9 mouse cellular contexts compared by ENCODE assay signal in genomic region chr3:73134316-73134715, GRCm38 (mm10).
A peak's percentile ranks its signal among the peaks of the same experiment; 100 is the strongest.
DNase-seq lines count a peak whose midpoint lies in the region; ATAC-seq and TF ChIP-seq lines count a peak whose summit lies in the region.
"Had no signal": no experiment of that assay in that cellular context is flagged by ENCODE, and none has a peak within 500 bp of the region (broad histone marks: within the 10 kb centered on the region; RNA-seq: fewer than 3 reads in every experiment).

No protein-coding gene starts in this region.

- intact Hi-C loops in heart, postnatal 25 days (cut with DNase I) = no loop called here

- DNase-seq in heart, postnatal 4 days = peak; percentile 39
- DNase-seq in heart, postnatal 25 days (ENCODE audit: low spot score) = no peak
- peak; percentile 29 for DNase-seq in CH12.LX (ENCODE audit: extremely low read depth)
- DNase-seq in hindbrain, postnatal 0 days (ENCODE audit: low spot score) = peak; percentile 56
- DNase-seq in midbrain, postnatal 0 days (ENCODE audit: low spot score) = peak; percentile 15
- no peak for DNase-seq in MN1 (ENCODE audit: low spot score)

- H3K27ac ChIP-seq in CH12.LX (ENCODE audit: insufficient read depth, low read depth) = no peak overlapping the region
- H3K27ac ChIP-seq in bone marrow macrophage, adult 2 months (ENCODE audit: insufficient read depth, low read depth, low read length) = no peak overlapping the region
- no peak overlapping the region for H3K27ac ChIP-seq in hindbrain, postnatal 0 days
- no peak overlapping the region for H3K27ac ChIP-seq in midbrain, postnatal 0 days (ENCODE audit: low read depth, low read length)
- H3K27ac ChIP-seq: limb, embryonic 13.5 days had no signal

- no peaks in the 10 kb centered on the region for H3K27me3 ChIP-seq in CH12.LX (replicated peaks)
- no peaks in the 10 kb centered on the region for H3K27me3 ChIP-seq in hindbrain, postnatal 0 days (ENCODE audit: insufficient read depth, low read length)
- no peaks in the 10 kb centered on the region for H3K27me3 ChIP-seq in midbrain, postnatal 0 days (ENCODE audit: insufficient read depth, low read length)
- H3K27me3 ChIP-seq: limb, embryonic 13.5 days had no signal

- H3K4me1 ChIP-seq in CH12.LX (ENCODE audit: control insufficient read depth in 1 of 2, insufficient read depth in 2 of 2) = no peaks in the 10 kb centered on the region
- no peaks in the 10 kb centered on the region for H3K4me1 ChIP-seq in bone marrow macrophage, adult 2 months (ENCODE audit: control insufficient read depth, insufficient read depth, low read length)
- no peaks in the 10 kb centered on the region for H3K4me1 ChIP-seq in hindbrain, postnatal 0 days (ENCODE audit: insufficient read depth, low read length)
- no peaks in the 10 kb centered on the region for H3K4me1 ChIP-seq in midbrain, postnatal 0 days (ENCODE audit: insufficient read depth, low read length)
- H3K4me1 ChIP-seq: limb, embryonic 13.5 days had no signal

- no peak for TF ChIP-seq POLR2A in CH12.LX (IDR thresholded peaks at IDR 0.05; ENCODE audit: low read depth, low read length)
- TF ChIP-seq POLR2A in bone marrow macrophage, adult 2 months (IDR thresholded peaks at IDR 0.05; ENCODE audit: borderline replicate concordance, low read depth, low read length) = no peak

- peak; percentile 27 for TF ChIP-seq RAD21 in CH12.LX (IDR thresholded peaks at IDR 0.05; ENCODE audit: low read depth, low read length)

- H3K9ac ChIP-seq in CH12.LX (ENCODE audit: insufficient read depth, low read depth) = no peak overlapping the region
- H3K9ac ChIP-seq in hindbrain, postnatal 0 days (replicated peaks; ENCODE audit: low read length) = no peak overlapping the region
- no peak overlapping the region for H3K9ac ChIP-seq in midbrain, postnatal 0 days (replicated peaks; ENCODE audit: low read length, poor library complexity, severe bottlenecking)
- H3K9ac ChIP-seq: limb, embryonic 13.5 days had no signal

- no peak for ATAC-seq in hindbrain, postnatal 0 days
- ATAC-seq in midbrain, postnatal 0 days (ENCODE audit: low FRiP score) = no peak
- no peak for ATAC-seq in megakaryocyte-erythroid progenitor cell, adult 5-6 weeks (replicated peaks; ENCODE audit: low FRiP score, low TSS enrichment, poor library complexity, severe bottlenecking)

- peak in 1 of 2 experiments; percentile 29; a peak in 2 of 4 replicates for TF ChIP-seq CTCF in CH12.LX (conservative IDR thresholded peaks at IDR 0.05 in 1 of 2, IDR thresholded peaks at IDR 0.05 in 1 of 2; ENCODE audit: low read depth in 2 of 2, low read length in 2 of 2)
- TF ChIP-seq CTCF in bone marrow macrophage, adult 2 months (IDR thresholded peaks at IDR 0.05; ENCODE audit: low read depth, low read length) = 0 out of 2 replicates have a peak, but pooled peaks have one; percentile 34
- TF ChIP-seq CTCF in hindbrain, postnatal 0 days (IDR thresholded peaks at IDR 0.05; ENCODE audit: low read depth) = peak; percentile 57
- peak; percentile 55 for TF ChIP-seq CTCF in midbrain, postnatal 0 days (IDR thresholded peaks at IDR 0.05)

- in situ Hi-C loops in CH12.LX (cut with MboI; ENCODE audit: low pct_ligation_motif_present, low pct_unique_long_range_greater_than_20kb, low sequenced_read_pairs) = no loop called here

- no peak for TF ChIP-seq EP300 in CH12.LX (IDR thresholded peaks at IDR 0.05; ENCODE audit: low read length)

- 4% methylated on average over 9 of the region's 9 CpGs for WGBS in hindbrain, postnatal 0 days
- 8% methylated on average over 9 of the region's 9 CpGs for WGBS in midbrain, postnatal 0 days

- H3K4me3 ChIP-seq in CH12.LX (replicated peaks in 1 of 3; ENCODE audit: low read depth in 2 of 3, low read length in 2 of 3, poor library complexity in 1 of 3) = no peak overlapping the region
- H3K4me3 ChIP-seq in bone marrow macrophage, adult 2 months (ENCODE audit: insufficient read depth, low read length) = no peak overlapping the region
- H3K4me3 ChIP-seq in hindbrain, postnatal 0 days (ENCODE audit: low read length) = no peak overlapping the region
- H3K4me3 ChIP-seq in midbrain, postnatal 0 days (ENCODE audit: low read depth, low read length) = no peak overlapping the region
- H3K4me3 ChIP-seq: limb, embryonic 13.5 days had no signal

- no peaks in the 10 kb centered on the region for H3K36me3 ChIP-seq in CH12.LX (replicated peaks in 1 of 2; ENCODE audit: control insufficient read depth in 1 of 2, insufficient read depth in 1 of 2, low read length in 1 of 2)
- no peaks in the 10 kb centered on the region for H3K36me3 ChIP-seq in hindbrain, postnatal 0 days (ENCODE audit: insufficient read depth, low read length)
- H3K36me3 ChIP-seq in midbrain, postnatal 0 days (ENCODE audit: insufficient read depth, low read length) = no peaks in the 10 kb centered on the region
- H3K36me3 ChIP-seq: limb, embryonic 13.5 days had no signal

- no peaks in the 10 kb centered on the region for H3K79me2 ChIP-seq in CH12.LX (replicated peaks; ENCODE audit: control insufficient read depth, extremely low read depth, insufficient read depth, poor library complexity, severe bottlenecking)

- H3K9me3 ChIP-seq in CH12.LX (replicated peaks; ENCODE audit: low read length) = peaks cover 4% of the 10 kb centered on the region
- no peaks in the 10 kb centered on the region for H3K9me3 ChIP-seq in hindbrain, postnatal 0 days (ENCODE audit: low read length)
- no peaks in the 10 kb centered on the region for H3K9me3 ChIP-seq in midbrain, postnatal 0 days (ENCODE audit: low read length)
- H3K9me3 ChIP-seq: limb, embryonic 13.5 days had no signal

- H3K4me2 ChIP-seq in CH12.LX (ENCODE audit: insufficient read depth, low read depth, poor library complexity, severe bottlenecking) = no peak overlapping the region
- no peak overlapping the region for H3K4me2 ChIP-seq in hindbrain, postnatal 0 days (ENCODE audit: low read depth, low read length)
- H3K4me2 ChIP-seq in midbrain, postnatal 0 days (ENCODE audit: low read depth, low read length, poor library complexity, severe bottlenecking) = no peak overlapping the region
- H3K4me2 ChIP-seq: limb, embryonic 13.5 days had no signal

- dilution Hi-C loops in CH12.LX (cut with MboI; ENCODE audit: extremely low pct_ligation_motif_present, extremely low pct_unique_long_range_greater_than_20kb, low sequenced_read_pairs) = no loop called here

TF ChIP-seq in CH12.LX, 34 proteins besides CTCF, POLR2A, EP300 and RAD21:
- TF ChIP-seq KAT2A (IDR thresholded peaks at IDR 0.05; ENCODE audit: insufficient replicate concordance, low read length) = no peak
- no peak for TF ChIP-seq USF1 (IDR thresholded peaks at IDR 0.05; ENCODE audit: low read depth, low read length)
- TF ChIP-seq HCFC1 (IDR thresholded peaks at IDR 0.05; ENCODE audit: low read depth, low read length) = no peak
- no peak for TF ChIP-seq USF2 (conservative IDR thresholded peaks at IDR 0.05; ENCODE audit: low read depth, low read length)
- no peak for TF ChIP-seq SMC3 (IDR thresholded peaks at IDR 0.05; ENCODE audit: low read depth, low read length)
- no peak for TF ChIP-seq MXI1 (IDR thresholded peaks at IDR 0.05; ENCODE audit: low read depth, low read length)

Comparison
In these comparisons a context has a peak if more than half of its experiments do, and no peak if none do; other contexts are left out.
1. DNase-seq: peak in heart, postnatal 4 days (single experiment), CH12.LX (single experiment), hindbrain, postnatal 0 days (single experiment) and midbrain, postnatal 0 days (single experiment); none in heart, postnatal 25 days (single experiment) and MN1 (single experiment).